Mouse (Mus musculus) midbrain, embryonic 16.5 days (tissue): Measurements from ENCODE around the gene Pard3b. TPM values are rescaled to one million over a fixed set of nuclear protein-coding genes. Genes with fewer than 3 reads are reported as not detected.
A peak's percentile ranks its signal among the peaks of the same experiment; 100 is the strongest.

Source experiments
- ATAC-seq: fragments of 200-750 bp; cut with Nextera tagmentation; 2 replicates; pipeline ENCODE4 v1.8.0; 2017; ENCODE audit warnings: moderate TSS enrichment
- H3K27ac ChIP-seq: fragments of 300-500 bp; sonication (generic); 2 replicates; pipeline ENCODE4 v1.5.1; 2014; ENCODE audit warnings: mild to moderate bottlenecking, low read length, mixed read lengths
- H3K27me3 ChIP-seq: fragments of 300-500 bp; sonication (generic); 2 replicates; pipeline ENCODE4 v1.6.1; 2014; ENCODE audit warnings: low read depth, low read length, mixed read lengths; ENCODE audit not compliant: control insufficient read depth, insufficient read depth
- H3K36me3 ChIP-seq: fragments of 300-500 bp; sonication (generic); 2 replicates; pipeline ENCODE4 v1.6.1; 2014; ENCODE audit warnings: mild to moderate bottlenecking, low read length, moderate library complexity, mixed read lengths; ENCODE audit not compliant: control insufficient read depth, insufficient read depth
- H3K4me1 ChIP-seq: fragments of 300-500 bp; sonication (generic); 2 replicates; pipeline ENCODE4 v1.6.1; 2014; ENCODE audit warnings: mild to moderate bottlenecking, low read length, mixed read lengths; ENCODE audit not compliant: control insufficient read depth, insufficient read depth
- H3K4me2 ChIP-seq: fragments of 300-500 bp; sonication (generic); 2 replicates; pipeline ENCODE4 v1.6.1; 2014; ENCODE audit warnings: mild to moderate bottlenecking, low read length, mixed read lengths
- H3K4me3 ChIP-seq: fragments of 300-500 bp; sonication (generic); 2 replicates; pipeline ENCODE4 v1.5.1; 2014; ENCODE audit warnings: low read depth, mild to moderate bottlenecking, low read length, moderate library complexity, mixed read lengths
- H3K9ac ChIP-seq: fragments of 300-500 bp; sonication (generic); 2 replicates; pipeline ENCODE4 v1.6.1; 2014; ENCODE audit warnings: low read depth, low read length, mixed read lengths
- H3K9me3 ChIP-seq: fragments of 300-500 bp; sonication (generic); replicated peaks from 2 replicates; pipeline ENCODE4 v1.6.1; 2014; ENCODE audit warnings: mild to moderate bottlenecking, low read length, mixed read lengths; ENCODE audit not compliant: control insufficient read depth, poor library complexity, severe bottlenecking
- WGBS: fragments of 180-500 bp; shearing (Covaris S2); extraction: QIAGEN DNeasy Blood & Tissue Kit; methylation state at CpG from one replicate; pipeline ENCODE4 v1.1.7; 2014; 5-methylcytosine and 5-hydroxymethylcytosine counted together
- polyA plus RNA-seq: library from polyadenylated mRNA; unstranded; fragments of >200 nt; fragmentation: Nextera tagmentation; extraction: Ambion mirVana; gene quantifications from 2 replicates; pipeline ENCODE4 v1.2.1, GENCODE M21; 2015

The Pard3b gene
- polyA plus RNA-seq, 1 experiment from 2014 or later = 7.2 TPM

GRCm38 (mm10) chr1:62565120-62565809 lies 926.6 kb downstream of the Pard3b start:
- Histone ChIP-seq H3K36me3 (no peaks in the 10 kb centered on the region), H3K4me1 (peaks cover 22% of the 10 kb centered on the region), H3K27me3 (no peaks in the 10 kb centered on the region), H3K9me3 (no peaks in the 10 kb centered on the region), H3K4me3 (no peak overlapping the region), H3K4me2 (peak overlapping the region; percentile 27), H3K9ac (no peak overlapping the region), H3K27ac (no peak overlapping the region)
- no peak for ATAC-seq
- 56% methylated on average over 9 of the region's 9 CpGs for WGBS

DNA sequence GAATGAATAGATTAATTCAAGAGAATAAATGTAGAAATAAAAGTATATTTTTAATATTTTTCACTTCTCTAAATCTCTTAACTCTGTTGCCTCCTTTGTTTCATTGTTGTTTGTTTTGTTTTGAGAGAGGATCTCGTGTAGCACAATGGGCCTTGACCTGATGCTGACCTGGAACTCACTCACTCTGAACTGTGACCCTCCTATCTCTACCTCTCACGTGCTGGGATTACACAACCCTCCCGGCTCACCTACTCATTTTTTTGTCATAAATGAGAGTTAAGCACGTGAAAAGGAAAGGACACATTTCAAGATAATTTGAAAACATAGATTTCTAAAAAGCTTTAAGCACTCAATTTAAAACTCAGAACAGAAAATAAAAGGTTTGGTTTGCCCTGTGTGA lies 928.0 kb downstream of the Pard3b start:
- Histone ChIP-seq H3K9ac (no peak overlapping the region), H3K4me2 (no peak overlapping the region), H3K36me3 (no peaks in the 10 kb centered on the region), H3K4me3 (no peak overlapping the region), H3K9me3 (no peaks in the 10 kb centered on the region), H3K4me1 (peaks cover 22% of the 10 kb centered on the region), H3K27ac (no peak overlapping the region), H3K27me3 (no peaks in the 10 kb centered on the region)
- ATAC-seq = no peak
- 22% methylated on average over 4 of the region's 4 CpGs for WGBS

GRCm38 (mm10) chr1:62576939-62577590 lies 938.4 kb downstream of the Pard3b start:
- no peak overlapping the region for H3K4me2 ChIP-seq
- H3K4me3 ChIP-seq = no peak overlapping the region
- no peaks in the 10 kb centered on the region for H3K27me3 ChIP-seq
- peaks cover 6% of the 10 kb centered on the region; the same call in 1 of the 2 replicates for H3K4me1 ChIP-seq
- H3K9me3 ChIP-seq = no peaks in the 10 kb centered on the region
- 51% methylated on average over 3 of the region's 3 CpGs for WGBS
- 0 out of 2 replicates have a peak, but pooled peaks have one; percentile 48 for ATAC-seq
- no peaks in the 10 kb centered on the region for H3K36me3 ChIP-seq
- peak overlapping the region; percentile 7; the same call in 1 of the 2 replicates for H3K27ac ChIP-seq
- no peak overlapping the region for H3K9ac ChIP-seq

DNA sequence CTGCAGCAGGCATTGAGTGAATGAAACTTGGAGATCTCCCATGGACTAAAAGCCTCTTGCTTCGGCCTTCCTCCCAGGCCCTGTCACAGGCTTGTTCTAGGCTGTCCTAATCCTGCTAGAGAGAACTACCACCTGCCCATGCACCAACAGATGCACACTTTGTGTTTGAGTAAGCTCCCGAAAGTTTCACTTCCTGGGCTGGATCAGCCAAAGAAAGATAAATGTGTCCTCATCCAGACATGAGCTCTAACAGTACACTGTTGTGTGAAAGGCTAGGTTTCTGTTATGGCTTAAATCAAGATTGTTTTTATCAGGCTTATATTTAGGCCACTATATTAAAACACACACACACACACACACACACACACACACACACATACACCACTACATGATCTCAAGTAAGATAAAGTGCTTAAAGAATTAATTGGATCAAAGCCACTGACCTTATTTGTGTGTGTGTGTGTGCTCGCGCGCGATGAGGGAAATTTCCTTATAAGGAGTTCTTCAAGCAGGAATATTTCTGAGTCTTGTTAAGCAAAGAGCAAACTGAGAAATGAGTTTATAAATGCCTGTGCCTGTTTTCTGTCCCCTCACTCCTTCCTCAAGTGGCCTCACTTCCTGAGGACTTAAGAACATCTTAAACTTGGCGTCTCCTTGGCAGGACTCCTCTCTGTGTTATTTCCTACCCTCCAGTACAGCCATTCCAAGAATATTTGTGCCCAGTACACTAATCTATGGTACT lies 940.6 kb downstream of the Pard3b start:
- Histone ChIP-seq H3K4me1 (peaks cover 6% of the 10 kb centered on the region; the same call in 1 of the 2 replicates), H3K9ac (no peak overlapping the region), H3K4me3 (no peak overlapping the region), H3K9me3 (no peaks in the 10 kb centered on the region), H3K36me3 (no peaks in the 10 kb centered on the region), H3K4me2 (no peak overlapping the region), H3K27me3 (no peaks in the 10 kb centered on the region), H3K27ac (no peak overlapping the region)
- ATAC-seq = no peak
- 77% methylated on average over 7 of the region's 7 CpGs for WGBS

- H3K4me1 ChIP-seq = peaks cover 6% of the 10 kb centered on the region; the same call in 1 of the 2 replicates
- no peaks in the 10 kb centered on the region for H3K27me3 ChIP-seq
- no peak overlapping the region for H3K4me3 ChIP-seq
- no peaks in the 10 kb centered on the region for H3K36me3 ChIP-seq
- no peak overlapping the region for H3K9ac ChIP-seq
- 59% methylated on average over 4 of the region's 4 CpGs for WGBS
- H3K27ac ChIP-seq = no peak overlapping the region
- ATAC-seq = no peak
- no peaks in the 10 kb centered on the region for H3K9me3 ChIP-seq
- no peak overlapping the region for H3K4me2 ChIP-seq
Observed at GRCm38 (mm10) chr1:62580314-62580935, 941.8 kb downstream of the Pard3b start.

GRCm38 (mm10) chr1:62582476-62582875 lies 943.9 kb downstream of the Pard3b start:
- H3K4me2 ChIP-seq = no peak overlapping the region
- no peak overlapping the region for H3K4me3 ChIP-seq
- H3K4me1 ChIP-seq = peaks cover under 1% of the 10 kb centered on the region; the same call in 1 of the 2 replicates
- no peaks in the 10 kb centered on the region for H3K36me3 ChIP-seq
- no peak overlapping the region for H3K9ac ChIP-seq
- WGBS = 84% methylated on average over 4 of the region's 4 CpGs
- no peak for ATAC-seq
- no peaks in the 10 kb centered on the region for H3K9me3 ChIP-seq
- H3K27ac ChIP-seq = no peak overlapping the region
- H3K27me3 ChIP-seq = no peaks in the 10 kb centered on the region

DNA sequence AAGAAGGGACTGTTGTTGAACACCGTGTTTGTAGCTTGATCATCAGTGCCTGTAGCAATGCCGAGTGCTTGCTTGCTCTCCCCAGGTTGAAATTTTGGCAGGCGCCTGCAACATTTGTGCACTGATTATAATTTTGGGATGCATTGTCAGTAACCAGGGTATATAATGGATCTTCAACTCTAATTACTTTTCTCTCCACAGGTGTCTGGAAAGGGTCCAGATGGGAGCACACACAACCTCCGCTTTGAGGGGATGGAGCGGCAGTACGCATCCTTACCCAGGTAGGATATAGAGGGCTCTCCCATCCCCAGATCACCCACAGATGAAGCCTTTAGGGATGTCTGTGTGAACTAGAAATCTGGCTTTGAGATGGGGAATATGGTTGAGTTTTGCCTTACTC lies 948.9 kb downstream of the Pard3b start:
- Histone ChIP-seq H3K4me1 (no peaks in the 10 kb centered on the region), H3K27ac (no peak overlapping the region), H3K9me3 (no peaks in the 10 kb centered on the region), H3K27me3 (no peaks in the 10 kb centered on the region), H3K36me3 (no peaks in the 10 kb centered on the region), H3K4me3 (no peak overlapping the region), H3K9ac (no peak overlapping the region), H3K4me2 (no peak overlapping the region)
- no peak for ATAC-seq
- WGBS = 78% methylated on average over 6 of the region's 6 CpGs

GRCm38 (mm10) chr1:62591296-62592031 lies 952.8 kb downstream of the Pard3b start:
- H3K36me3 ChIP-seq = no peaks in the 10 kb centered on the region
- H3K9ac ChIP-seq = no peak overlapping the region
- no peaks in the 10 kb centered on the region for H3K4me1 ChIP-seq
- H3K27me3 ChIP-seq = no peaks in the 10 kb centered on the region
- H3K4me3 ChIP-seq = no peak overlapping the region
- H3K4me2 ChIP-seq = no peak overlapping the region
- no peaks in the 10 kb centered on the region for H3K9me3 ChIP-seq
- H3K27ac ChIP-seq = no peak overlapping the region
- ATAC-seq = no peak
- 42% methylated on average over 6 of the region's 6 CpGs for WGBS
